Mouse (Mus musculus) liver, postnatal 0 days (tissue): ENCODE results near the gene Slc5a6. TPM values are rescaled to one million over a fixed set of nuclear protein-coding genes. Genes with fewer than 3 reads are reported as not detected.
"Not testable (repeated sequence)": the region's sequence is repeated elsewhere in the genome, so short reads cannot be mapped to it uniquely, and the experiment has no call there.

Experiments used
- ATAC-seq: fragments of 200-750 bp; cut with Nextera tagmentation; 2 replicates; pipeline ENCODE4 v1.8.0; 2017; ENCODE audit warnings: mild to moderate bottlenecking, moderate library complexity
- DNase-seq: peaks from one replicate; pipeline ENCODE4 v3.0.0-alpha.2; 2016
- H3K27ac ChIP-seq: fragments of 300-500 bp; sonication (generic); 2 replicates; pipeline ENCODE4 v1.5.1; 2014; ENCODE audit warnings: antibody characterized with exemption, moderate library complexity, mild to moderate bottlenecking, low read depth
- H3K27me3 ChIP-seq: fragments of 300-500 bp; sonication (generic); 2 replicates; pipeline ENCODE4 v1.6.1; 2014; ENCODE audit warnings: low read length, control low read depth, mixed read lengths; ENCODE audit not compliant: insufficient read depth
- H3K36me3 ChIP-seq: fragments of 300-500 bp; sonication (generic); replicated peaks from 2 replicates; pipeline ENCODE4 v1.6.1; 2014; ENCODE audit warnings: mild to moderate bottlenecking, control low read depth, low read length, moderate library complexity, mixed read lengths; ENCODE audit not compliant: insufficient read depth
- H3K4me1 ChIP-seq: fragments of 300-500 bp; sonication (generic); 2 replicates; pipeline ENCODE4 v1.6.1; 2014; ENCODE audit warnings: antibody characterized with exemption, mild to moderate bottlenecking, control low read depth; ENCODE audit not compliant: insufficient read depth
- H3K4me2 ChIP-seq: fragments of 300-500 bp; sonication (generic); 2 replicates; pipeline ENCODE4 v1.6.1; 2014; ENCODE audit warnings: low read depth, mild to moderate bottlenecking, low read length, moderate library complexity, mixed read lengths
- H3K4me3 ChIP-seq: fragments of 300-500 bp; sonication (generic); 2 replicates; pipeline ENCODE4 v1.5.1; 2014; ENCODE audit warnings: low read depth, low read length
- H3K9ac ChIP-seq: fragments of 300-500 bp; sonication (generic); replicated peaks from 2 replicates; pipeline ENCODE4 v1.6.1; 2014; ENCODE audit warnings: mild to moderate bottlenecking, moderate library complexity
- H3K9me3 ChIP-seq: fragments of 300-500 bp; sonication (generic); 2 replicates; pipeline ENCODE4 v1.6.1; 2016; ENCODE audit warnings: mild to moderate bottlenecking, control low read depth, low read length, mixed read lengths
- CTCF ChIP-seq: sonication (generic); IDR thresholded peaks from 2 replicates; pipeline ENCODE4 v1.5.1; 2016; ENCODE audit warnings: antibody characterized with exemption, low read depth
- EP300 ChIP-seq: IDR thresholded peaks from 2 replicates; pipeline ENCODE4 v1.6.1; 2016; ENCODE audit warnings: antibody characterized with exemption, low read depth, mild to moderate bottlenecking
- WGBS: fragments of 180-500 bp; shearing (Covaris S2); extraction: QIAGEN DNeasy Blood & Tissue Kit; methylation state at CpG from one replicate; pipeline ENCODE4 v1.1.7; 2014; ENCODE audit not compliant: insufficient replicate concordance; 5-methylcytosine and 5-hydroxymethylcytosine counted together
- polyA plus RNA-seq: library from polyadenylated mRNA; unstranded; fragments of >200 nt; fragmentation: Nextera tagmentation; extraction: Ambion mirVana; gene quantifications from 2 replicates; pipeline ENCODE4 v1.2.1, GENCODE M21; 2015

Slc5a6 gene
- polyA plus RNA-seq, 1 experiment from 2014 or later, result 3.7 TPM

DNA sequence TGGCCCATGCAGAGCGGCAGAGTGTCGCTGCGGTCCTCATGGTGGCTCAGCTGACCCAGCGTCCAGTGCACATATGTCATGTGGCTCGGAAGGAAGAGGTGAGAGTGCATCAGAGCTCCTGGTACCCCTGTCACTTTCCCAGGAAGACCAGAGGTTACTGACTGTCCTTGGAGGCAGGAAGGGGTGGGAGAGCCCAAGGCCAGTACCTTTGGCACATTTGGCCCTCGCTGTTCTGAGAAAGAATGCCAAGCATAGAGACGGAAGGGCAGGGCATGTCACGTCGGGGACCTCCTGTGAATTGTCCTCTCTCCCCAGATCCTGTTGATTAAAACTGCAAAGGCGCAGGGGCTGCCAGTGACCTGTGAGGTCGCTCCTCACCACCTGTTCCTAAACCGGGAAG lies 24.5 kb upstream of the Slc5a6 start:
- no peak for DNase-seq
- Histone ChIP-seq H3K27me3 (no peaks in the 10 kb centered on the region), H3K4me2 (no peak overlapping the region), H3K4me1 (no peaks in the 10 kb centered on the region), H3K9ac (no peak overlapping the region), H3K4me3 (no peak overlapping the region), H3K36me3 (peaks cover 67% of the 10 kb centered on the region), H3K27ac (no peak overlapping the region), H3K9me3 (no peaks in the 10 kb centered on the region)
- ATAC-seq, result no peak
- no peak for TF ChIP-seq EP300
- no peak for TF ChIP-seq CTCF
- 89% methylated on average over 12 of the region's 12 CpGs for WGBS

DNA sequence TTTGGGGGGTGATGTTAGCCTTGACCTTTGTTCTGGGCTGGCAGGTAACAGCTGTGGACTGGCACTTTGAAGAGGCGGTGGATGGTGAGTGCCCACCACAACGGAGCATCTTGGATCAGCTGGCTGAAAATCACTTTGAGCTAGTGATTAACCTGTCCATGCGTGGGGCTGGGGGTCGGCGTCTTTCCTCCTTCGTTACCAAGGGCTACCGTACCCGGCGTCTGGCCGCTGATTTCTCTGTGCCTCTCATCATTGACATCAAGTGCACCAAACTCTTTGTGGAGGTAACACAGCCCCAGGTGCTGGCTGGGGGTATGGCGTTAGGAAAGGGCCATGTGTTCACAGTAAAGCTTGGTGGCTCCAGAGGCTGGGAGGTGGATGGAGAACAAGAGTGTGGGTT lies 23.1 kb upstream of the Slc5a6 start:
- Histone ChIP-seq H3K9me3 (no peaks in the 10 kb centered on the region), H3K4me2 (no peak overlapping the region), H3K27ac (no peak overlapping the region), H3K4me1 (no peaks in the 10 kb centered on the region), H3K27me3 (no peaks in the 10 kb centered on the region), H3K36me3 (peaks cover 73% of the 10 kb centered on the region), H3K4me3 (no peak overlapping the region), H3K9ac (no peak overlapping the region)
- no peak for DNase-seq
- 91% methylated on average over 11 of the region's 11 CpGs for WGBS
- TF ChIP-seq EP300 (no peak), CTCF (no peak)
- no peak for ATAC-seq

DNA sequence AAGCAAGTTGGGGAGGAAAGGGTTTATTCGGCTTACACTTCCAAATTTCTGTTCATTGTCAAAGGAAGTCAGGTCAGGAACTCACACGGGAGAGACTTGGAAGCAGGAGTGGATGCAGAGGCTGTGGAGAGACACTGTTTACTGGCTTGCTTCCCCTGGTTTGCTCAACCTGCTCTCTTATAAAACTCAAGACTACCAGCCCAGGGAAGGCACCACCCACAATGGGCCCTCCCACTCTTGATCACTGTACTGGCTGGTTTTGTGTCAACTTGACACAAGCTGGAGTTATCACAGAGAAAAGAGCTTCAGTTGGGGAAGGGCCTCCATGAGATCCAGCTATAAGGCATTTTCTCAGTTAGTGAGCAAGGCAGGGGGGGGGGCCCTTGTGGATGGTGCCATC lies 22.3 kb upstream of the Slc5a6 start:
- Histone ChIP-seq H3K27ac (no peak overlapping the region), H3K4me1 (no peaks in the 10 kb centered on the region), H3K36me3 (peaks cover 76% of the 10 kb centered on the region), H3K9me3 (no peaks in the 10 kb centered on the region), H3K4me3 (no peak overlapping the region), H3K4me2 (no peak overlapping the region), H3K9ac (no peak overlapping the region), H3K27me3 (no peaks in the 10 kb centered on the region)
- TF ChIP-seq CTCF (no peak), EP300 (no peak)
- DNase-seq (no peak), ATAC-seq (no peak)
- 65% methylated on average over 2 of the region's 2 CpGs for WGBS

DNA sequence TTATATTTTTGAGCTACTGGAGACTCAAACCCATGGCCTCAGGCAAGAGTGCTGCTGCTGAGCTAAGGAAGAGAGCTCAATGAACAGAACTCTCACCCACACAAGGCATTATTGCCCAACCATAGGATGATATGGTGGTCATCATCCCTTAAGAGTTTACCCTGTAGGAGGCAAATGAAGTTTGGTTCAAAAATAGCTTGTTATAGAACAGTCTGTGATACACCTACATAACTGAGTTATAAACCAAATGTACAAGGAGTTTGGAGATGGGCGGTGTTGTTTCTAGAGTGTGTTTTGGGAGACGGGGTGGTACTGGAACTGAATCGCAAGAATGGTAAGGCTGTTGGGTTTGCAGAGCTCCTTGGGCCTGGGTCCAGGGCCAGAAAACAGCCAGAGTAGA lies 21.1 kb upstream of the Slc5a6 start:
- DNase-seq (no peak), ATAC-seq (no peak)
- H3K9ac ChIP-seq, result no peak overlapping the region
- H3K4me1 ChIP-seq, result no peaks in the 10 kb centered on the region
- no peak for TF ChIP-seq EP300
- no peak for TF ChIP-seq CTCF
- H3K4me2 ChIP-seq, result no peak overlapping the region
- peaks cover 67% of the 10 kb centered on the region for H3K36me3 ChIP-seq
- 94% methylated on average over 3 of the region's 3 CpGs for WGBS
- H3K27me3 ChIP-seq, result no peaks in the 10 kb centered on the region
- no peak overlapping the region for H3K27ac ChIP-seq
- no peak overlapping the region for H3K4me3 ChIP-seq
- no peaks in the 10 kb centered on the region for H3K9me3 ChIP-seq

DNA sequence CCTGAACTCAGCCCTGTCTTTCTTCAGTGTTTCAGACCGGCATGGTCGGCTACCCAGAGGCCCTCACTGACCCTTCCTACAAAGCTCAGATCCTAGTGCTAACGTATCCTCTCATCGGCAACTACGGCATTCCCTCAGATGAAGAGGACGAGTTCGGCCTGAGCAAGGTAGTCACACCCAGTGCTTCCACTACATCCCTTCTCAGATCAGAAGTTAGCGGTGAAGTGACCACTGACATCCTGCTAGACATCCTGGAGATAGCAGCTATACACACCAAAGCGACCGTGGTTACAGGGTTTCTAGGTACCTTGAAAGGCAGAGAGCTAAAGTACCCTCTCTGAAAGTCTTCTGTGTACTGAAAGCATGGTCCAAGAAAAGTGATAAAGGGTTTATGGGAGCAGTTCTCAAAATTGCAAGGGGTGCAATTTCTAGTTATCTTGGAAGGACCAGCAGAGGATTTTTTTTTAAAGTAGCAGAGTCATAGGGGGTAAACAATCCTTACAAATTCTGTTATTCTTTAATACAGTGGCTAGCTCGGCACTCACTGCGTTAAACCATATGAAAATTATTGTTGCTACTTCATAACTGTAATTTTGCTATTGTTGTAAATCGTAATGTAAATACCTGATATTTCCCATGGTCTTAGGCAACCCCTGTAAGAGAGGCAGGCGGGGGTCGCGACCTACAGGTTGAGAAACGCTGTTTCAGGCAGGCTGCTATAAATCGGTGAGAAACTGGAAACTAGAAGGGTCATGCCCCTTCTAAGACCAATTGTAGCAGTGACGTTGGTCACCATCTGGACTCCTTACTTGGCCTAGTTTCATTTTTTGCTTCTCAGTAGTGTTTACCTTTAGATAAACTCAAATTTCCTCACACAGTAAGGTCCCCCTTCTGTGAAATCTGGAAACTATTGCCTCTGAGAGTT lies 6.8 kb upstream of the Slc5a6 start:
- TF ChIP-seq CTCF (no peak), EP300 (no peak)
- ATAC-seq (no peak), DNase-seq (no peak)
- Histone ChIP-seq H3K9me3 (no peaks in the 10 kb centered on the region), H3K9ac (peak overlapping the region; percentile 71), H3K27ac (peak overlapping the region; percentile 17), H3K4me1 (peaks cover 17% of the 10 kb centered on the region), H3K27me3 (no peaks in the 10 kb centered on the region), H3K36me3 (peaks cover 25% of the 10 kb centered on the region), H3K4me2 (peak overlapping the region; percentile 99), H3K4me3 (peak overlapping the region; percentile 61)
- 17% methylated on average over 19 of the region's 19 CpGs for WGBS

DNA sequence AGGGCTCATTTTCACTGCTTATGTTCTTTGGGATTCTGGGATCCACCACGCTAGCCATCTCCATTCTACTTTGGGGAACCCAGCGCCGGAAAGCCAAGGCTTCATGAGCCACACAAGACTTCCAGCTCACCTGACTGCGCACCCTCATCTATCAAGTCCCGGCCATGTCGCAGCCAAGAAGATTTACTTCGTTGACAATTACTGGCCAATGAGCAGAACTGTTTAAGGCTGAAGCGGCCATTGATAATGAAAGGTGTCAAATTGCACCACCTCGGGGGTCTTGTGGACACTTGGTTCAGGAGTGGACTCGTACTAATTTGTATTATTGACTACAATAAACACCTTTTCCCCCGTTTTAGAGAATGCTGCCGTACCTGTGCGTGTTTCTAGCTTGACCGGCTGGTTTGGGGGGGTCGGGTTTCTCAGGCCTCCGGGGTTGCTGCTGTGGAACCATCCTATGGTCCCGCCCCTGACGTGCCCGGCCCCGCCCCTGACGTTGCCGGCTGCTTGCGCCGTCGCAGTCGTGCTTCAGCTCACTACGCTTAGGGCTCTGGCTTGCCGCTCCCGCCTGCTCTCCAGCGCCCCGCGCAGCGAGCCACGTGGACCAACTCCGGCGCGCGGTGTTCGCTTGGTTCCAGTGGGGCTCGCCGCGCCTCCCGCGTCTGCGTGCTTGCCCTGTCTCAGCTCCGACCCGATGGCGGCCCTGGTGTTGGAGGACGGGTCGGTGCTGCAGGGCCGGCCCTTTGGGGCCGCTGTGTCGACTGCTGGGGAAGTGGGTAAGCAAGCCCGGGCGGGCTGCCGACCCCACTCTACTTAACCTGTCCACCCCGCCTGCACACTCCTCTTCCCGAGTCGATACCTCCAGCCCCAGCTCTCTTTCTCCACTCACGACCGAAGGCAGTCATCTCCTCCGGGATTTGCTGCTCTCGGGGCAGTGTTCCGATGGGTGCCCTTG lies 5.8 kb upstream of the Slc5a6 start, which contains the start of gene Cad:
Gene Cad (plus strand): TSS at position 520 of the 955 bp plus-strand sequence.
- ATAC-seq (peak; percentile 99), DNase-seq (peak; percentile 96)
- H3K27me3 ChIP-seq, result no peaks in the 10 kb centered on the region
- H3K27ac ChIP-seq, result peak within 1 kb of the TSS; percentile 17
- peaks cover 17% of the 10 kb centered on the region for H3K4me1 ChIP-seq
- TF ChIP-seq CTCF (peak; percentile 49), EP300 (no peak)
- peak within 1 kb of the TSS; percentile 61 for H3K4me3 ChIP-seq
- H3K36me3 ChIP-seq, result peaks cover 15% of the 10 kb centered on the region
- peak within 1 kb of the TSS; percentile 99 for H3K4me2 ChIP-seq
- H3K9ac ChIP-seq, result peak within 1 kb of the TSS; percentile 71
- WGBS, result 2% methylated on average over 50 of the region's 64 CpGs
- H3K9me3 ChIP-seq, result no peaks in the 10 kb centered on the region

DNA sequence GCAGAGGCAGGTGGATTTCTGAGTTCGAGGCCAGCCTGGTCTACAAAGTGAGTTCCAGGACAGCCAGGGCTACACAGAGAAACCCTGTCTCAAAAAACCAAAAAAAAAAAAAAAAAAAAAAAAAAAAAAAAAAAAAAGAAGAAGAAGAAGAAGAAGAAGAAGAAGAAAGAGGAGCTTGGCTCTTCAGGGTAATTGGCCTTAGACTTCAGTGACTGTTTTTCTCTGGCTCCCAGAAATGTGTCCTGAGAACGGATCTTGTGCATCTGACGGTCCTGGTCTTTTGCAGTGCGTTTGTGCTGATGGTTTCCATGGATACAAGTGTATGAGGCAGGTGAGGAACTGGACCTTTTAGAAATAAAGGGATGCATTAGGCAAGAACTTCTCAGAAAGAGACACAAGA lies 5.0 kb upstream of the Slc5a6 start:
- peak overlapping the region; percentile 61; the same call in 1 of the 2 replicates for H3K4me3 ChIP-seq
- H3K9ac ChIP-seq, result peak overlapping the region; percentile 71; the same call in 1 of the 2 replicates
- H3K4me2 ChIP-seq, result peak overlapping the region; percentile 99
- WGBS, result 76% methylated on average over 4 of the region's 4 CpGs
- DNase-seq, H3K9me3 ChIP-seq, H3K27ac ChIP-seq, H3K27me3 ChIP-seq, ATAC-seq: not testable (repeated sequence)
- peaks cover 14% of the 10 kb centered on the region for H3K36me3 ChIP-seq
- H3K4me1 ChIP-seq, result peaks cover 17% of the 10 kb centered on the region
